Mouse (Mus musculus): ENCODE results near the gene Chit1. TPM values are rescaled to one million over a fixed set of nuclear protein-coding genes. Genes with fewer than 3 reads are reported as not detected.

Gene Chit1
- polyA plus RNA-seq, 1 experiment = not detected

DNA sequence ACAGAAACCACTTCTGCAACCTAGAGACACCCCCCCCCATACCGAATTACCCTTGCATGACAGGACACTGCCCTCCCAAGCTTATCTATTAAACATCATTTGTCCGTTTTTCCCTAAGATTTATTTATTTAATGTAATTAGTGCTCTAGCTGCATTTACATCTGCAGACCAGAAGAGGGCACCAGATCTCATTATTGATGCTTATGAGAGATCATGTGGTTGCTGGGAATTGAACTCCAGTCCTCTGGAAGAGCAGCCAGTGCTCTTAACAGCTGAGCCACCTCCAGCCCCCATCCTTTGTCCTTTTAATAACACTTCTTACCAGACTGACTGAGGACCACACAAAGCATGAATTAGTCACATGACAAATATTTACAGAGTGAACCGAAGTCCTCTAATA, 43.6 kb downstream of the Chit1 start:
- WGBS = 50% methylated on average over 3 of the region's 3 CpGs
- H3K36me3 ChIP-seq (ENCODE audit: control insufficient read depth, insufficient read depth, low read length) = no peaks in the 10 kb centered on the region
- H3K4me3 ChIP-seq (ENCODE audit: insufficient read depth, low read depth, low read length) = no peak overlapping the region
- no peak overlapping the region for H3K27ac ChIP-seq (ENCODE audit: insufficient read depth, low read depth, low read length)
- no peaks in the 10 kb centered on the region for H3K4me1 ChIP-seq (ENCODE audit: control insufficient read depth, insufficient read depth, low read length)
- TF ChIP-seq CTCF (conservative IDR thresholded peaks at IDR 0.05; ENCODE audit: insufficient read depth, insufficient read length, low read depth, low read length) = 0 out of 2 replicates have a peak, but pooled peaks have one; percentile 11
- no peak for TF ChIP-seq POLR2A (IDR thresholded peaks at IDR 0.05; ENCODE audit: low read depth, low read length)
- DNase-seq = no peak
- no peaks in the 10 kb centered on the region for H3K27me3 ChIP-seq (replicated peaks; ENCODE audit: control insufficient read depth, insufficient read depth, low read length)

DNA sequence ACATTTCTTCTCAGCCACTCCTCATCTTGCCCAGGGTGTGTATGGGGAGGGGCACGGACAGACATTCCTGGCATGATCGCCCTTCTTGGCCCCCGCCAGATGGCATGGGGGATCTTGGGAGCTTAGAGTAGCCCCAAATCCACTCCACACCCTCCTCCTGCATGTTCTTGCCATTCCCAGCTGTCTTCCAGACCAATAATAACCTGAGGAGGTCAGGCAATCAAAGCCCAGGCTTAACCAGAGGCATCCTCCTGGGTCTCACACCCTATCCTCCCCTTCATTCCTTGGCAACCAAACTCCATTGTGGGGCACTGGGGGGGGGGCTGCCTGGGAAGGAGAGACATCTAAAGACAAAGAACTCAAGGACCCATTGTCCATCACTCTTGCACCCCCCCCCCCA, 49.4 kb downstream of the Chit1 start:
- H3K27me3 ChIP-seq (replicated peaks; ENCODE audit: control insufficient read depth, insufficient read depth, low read length) = no peaks in the 10 kb centered on the region
- DNase-seq = no peak
- H3K27ac ChIP-seq (ENCODE audit: insufficient read depth, low read depth, low read length) = no peak overlapping the region
- 88% methylated on average over 3 of the region's 3 CpGs for WGBS
- H3K36me3 ChIP-seq (ENCODE audit: control insufficient read depth, insufficient read depth, low read length) = no peaks in the 10 kb centered on the region
- H3K4me1 ChIP-seq (ENCODE audit: control insufficient read depth, insufficient read depth, low read length) = no peaks in the 10 kb centered on the region
- no peak overlapping the region for H3K4me3 ChIP-seq (ENCODE audit: insufficient read depth, low read depth, low read length)
- no peak for TF ChIP-seq POLR2A (IDR thresholded peaks at IDR 0.05; ENCODE audit: low read depth, low read length)

DNA sequence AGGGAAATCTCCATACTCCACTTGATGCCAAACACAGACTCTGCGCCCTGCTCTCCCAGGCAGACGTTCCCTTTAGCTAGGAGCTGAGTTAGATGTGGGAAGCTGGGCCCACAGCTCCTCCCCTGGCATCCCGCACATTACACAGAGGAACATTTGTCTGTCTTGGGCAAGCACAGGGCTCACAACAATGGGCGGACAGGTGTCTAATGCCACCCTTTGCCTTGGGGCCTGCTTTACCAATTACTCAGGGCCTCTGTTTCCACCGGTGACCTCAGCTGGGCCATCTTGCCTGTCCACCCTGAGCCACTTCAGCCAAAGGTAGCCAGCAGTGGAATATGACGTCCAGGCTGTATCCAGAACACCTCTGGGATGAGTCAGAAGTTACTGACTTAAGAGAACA, 50.4 kb downstream of the Chit1 start:
- H3K36me3 ChIP-seq (ENCODE audit: control insufficient read depth, insufficient read depth, low read length) = no peaks in the 10 kb centered on the region
- TF ChIP-seq POLR2A (IDR thresholded peaks at IDR 0.05; ENCODE audit: low read depth, low read length) = no peak
- no peaks in the 10 kb centered on the region for H3K4me1 ChIP-seq (ENCODE audit: control insufficient read depth, insufficient read depth, low read length)
- 84% methylated on average over 6 of the region's 6 CpGs for WGBS
- DNase-seq = no peak
- H3K27me3 ChIP-seq (replicated peaks; ENCODE audit: control insufficient read depth, insufficient read depth, low read length) = no peaks in the 10 kb centered on the region
- no peak overlapping the region for H3K27ac ChIP-seq (ENCODE audit: insufficient read depth, low read depth, low read length)
- H3K4me3 ChIP-seq (ENCODE audit: insufficient read depth, low read depth, low read length) = no peak overlapping the region

DNA sequence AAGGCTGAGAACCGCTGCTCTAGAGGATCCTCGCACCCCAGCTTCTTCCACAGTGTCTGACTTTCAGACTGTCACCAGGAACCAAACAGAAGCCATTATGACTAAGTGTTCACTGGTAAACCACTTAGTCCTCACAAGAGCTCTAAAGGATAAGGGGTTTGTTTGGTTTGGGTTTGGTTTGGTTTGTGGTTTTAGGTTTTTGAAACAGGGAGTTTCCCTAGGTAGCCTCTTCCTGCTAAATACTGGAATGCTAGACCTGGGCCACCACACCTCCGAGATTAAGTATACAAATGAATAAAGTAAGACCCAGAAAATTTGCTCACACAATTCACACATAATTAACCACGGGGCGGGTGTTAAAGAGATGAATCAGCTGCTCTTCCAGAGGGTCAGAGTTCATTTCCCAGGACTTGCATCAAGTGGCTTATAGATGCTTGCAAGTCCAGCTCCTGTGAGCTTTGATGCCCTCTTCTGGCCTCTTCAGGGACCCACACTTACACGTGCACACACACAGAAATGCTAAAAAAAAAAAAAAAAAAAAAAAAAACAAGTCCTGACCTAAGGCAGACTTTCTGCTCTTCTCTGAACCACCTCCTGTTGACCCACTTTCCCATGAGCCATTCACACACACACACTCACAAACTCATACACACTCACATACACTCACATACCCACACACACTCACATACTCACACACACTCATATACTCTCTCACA, 51.6 kb downstream of the Chit1 start:
- Histone ChIP-seq H3K4me3 (ENCODE audit: insufficient read depth, low read depth, low read length) (no peak overlapping the region), H3K36me3 (ENCODE audit: control insufficient read depth, insufficient read depth, low read length) (no peaks in the 10 kb centered on the region), H3K27me3 (replicated peaks; ENCODE audit: control insufficient read depth, insufficient read depth, low read length) (no peaks in the 10 kb centered on the region), H3K27ac (ENCODE audit: insufficient read depth, low read depth, low read length) (no peak overlapping the region), H3K4me1 (ENCODE audit: control insufficient read depth, insufficient read depth, low read length) (no peaks in the 10 kb centered on the region)
- TF ChIP-seq POLR2A (IDR thresholded peaks at IDR 0.05; ENCODE audit: low read depth, low read length) = no peak
- no peak for TF ChIP-seq CTCF (conservative IDR thresholded peaks at IDR 0.05; ENCODE audit: insufficient read depth, insufficient read length, low read depth, low read length)
- DNase-seq = peak; percentile 14
- WGBS = 72% methylated on average over 6 of the region's 6 CpGs

DNA sequence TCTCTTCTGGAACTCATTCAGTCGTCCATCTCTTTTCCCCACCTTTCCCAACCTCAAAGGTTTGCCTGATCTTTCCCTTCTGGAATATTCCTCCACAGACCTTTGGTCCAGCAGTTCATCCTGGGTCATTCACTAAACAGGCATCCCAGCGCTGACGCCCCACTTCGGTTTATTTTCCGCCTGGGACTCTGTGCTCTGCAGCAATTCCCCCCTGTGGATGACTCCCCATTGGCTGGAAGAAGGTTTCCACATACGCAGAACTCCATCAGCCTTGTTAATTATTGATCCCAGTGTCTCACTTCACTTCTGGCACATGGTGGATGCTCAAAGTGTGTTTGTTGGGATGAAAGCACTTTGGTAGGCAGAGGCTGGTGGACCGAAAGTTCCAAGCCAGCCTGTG, 52.4 kb downstream of the Chit1 start:
- no peaks in the 10 kb centered on the region for H3K36me3 ChIP-seq (ENCODE audit: control insufficient read depth, insufficient read depth, low read length)
- 54% methylated on average over 7 of the region's 7 CpGs for WGBS
- H3K27ac ChIP-seq (ENCODE audit: insufficient read depth, low read depth, low read length) = no peak overlapping the region
- peak; percentile 34 for DNase-seq
- no peaks in the 10 kb centered on the region for H3K4me1 ChIP-seq (ENCODE audit: control insufficient read depth, insufficient read depth, low read length)
- TF ChIP-seq POLR2A (IDR thresholded peaks at IDR 0.05; ENCODE audit: low read depth, low read length) = no peak
- TF ChIP-seq CTCF (conservative IDR thresholded peaks at IDR 0.05; ENCODE audit: insufficient read depth, insufficient read length, low read depth, low read length) = no peak
- no peak overlapping the region for H3K4me3 ChIP-seq (ENCODE audit: insufficient read depth, low read depth, low read length)
- H3K27me3 ChIP-seq (replicated peaks; ENCODE audit: control insufficient read depth, insufficient read depth, low read length) = no peaks in the 10 kb centered on the region

DNA sequence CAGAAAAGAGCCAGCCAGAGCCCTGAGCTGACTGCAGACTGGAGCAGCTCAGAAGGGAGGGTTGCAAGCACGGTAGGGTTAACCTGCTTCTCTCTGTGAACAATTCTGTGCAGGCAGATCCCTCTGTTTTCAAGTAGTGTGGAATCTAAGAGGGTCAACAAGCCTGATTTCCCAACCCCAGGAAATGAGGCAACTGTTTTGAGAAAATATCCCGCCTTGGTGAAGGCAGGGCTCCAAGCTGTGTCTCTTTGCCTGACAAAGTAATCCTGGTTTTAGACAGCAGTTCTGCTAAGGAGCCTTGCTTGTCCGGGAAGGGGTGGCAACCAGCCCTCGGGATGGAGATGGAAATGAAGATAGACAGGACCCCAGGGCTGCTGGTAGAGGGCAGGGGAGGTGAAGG, 53.4 kb downstream of the Chit1 start:
- H3K4me3 ChIP-seq (ENCODE audit: insufficient read depth, low read depth, low read length) = no peak overlapping the region
- no peak for DNase-seq
- no peaks in the 10 kb centered on the region for H3K36me3 ChIP-seq (ENCODE audit: control insufficient read depth, insufficient read depth, low read length)
- H3K27me3 ChIP-seq (replicated peaks; ENCODE audit: control insufficient read depth, insufficient read depth, low read length) = no peaks in the 10 kb centered on the region
- 65% methylated on average over 4 of the region's 4 CpGs for WGBS
- no peaks in the 10 kb centered on the region for H3K4me1 ChIP-seq (ENCODE audit: control insufficient read depth, insufficient read depth, low read length)
- no peak overlapping the region for H3K27ac ChIP-seq (ENCODE audit: insufficient read depth, low read depth, low read length)
- no peak for TF ChIP-seq POLR2A (IDR thresholded peaks at IDR 0.05; ENCODE audit: low read depth, low read length)
- TF ChIP-seq CTCF (conservative IDR thresholded peaks at IDR 0.05; ENCODE audit: insufficient read depth, insufficient read length, low read depth, low read length) = no peak

DNA sequence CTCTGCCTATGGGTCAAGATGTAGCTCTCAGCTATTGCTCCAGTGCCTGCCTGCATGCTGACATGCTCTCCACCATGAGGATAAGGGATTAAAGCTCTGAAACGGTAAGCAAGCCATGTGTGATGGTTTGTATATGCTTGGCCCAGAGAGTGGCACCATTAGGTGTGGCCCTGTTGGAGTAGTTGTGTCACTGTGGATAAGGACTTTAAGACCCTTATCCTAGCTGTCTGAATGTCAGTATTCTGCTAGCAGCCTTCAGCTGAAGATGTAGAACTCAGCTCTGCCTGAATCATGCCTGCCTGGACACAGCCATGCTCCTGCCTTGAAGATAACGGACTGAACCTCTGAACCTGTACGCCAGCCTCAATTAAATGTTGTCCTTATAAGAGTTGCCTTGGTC, 55.5 kb downstream of the Chit1 start:
- Histone ChIP-seq H3K4me3 (ENCODE audit: insufficient read depth, low read depth, low read length) (no peak overlapping the region), H3K27ac (ENCODE audit: insufficient read depth, low read depth, low read length) (no peak overlapping the region), H3K27me3 (replicated peaks; ENCODE audit: control insufficient read depth, insufficient read depth, low read length) (no peaks in the 10 kb centered on the region), H3K4me1 (ENCODE audit: control insufficient read depth, insufficient read depth, low read length) (no peaks in the 10 kb centered on the region), H3K36me3 (ENCODE audit: control insufficient read depth, insufficient read depth, low read length) (no peaks in the 10 kb centered on the region)
- WGBS = 92% methylated on average over 3 of the region's 3 CpGs
- TF ChIP-seq POLR2A (IDR thresholded peaks at IDR 0.05; ENCODE audit: low read depth, low read length) = no peak
- TF ChIP-seq CTCF (conservative IDR thresholded peaks at IDR 0.05; ENCODE audit: insufficient read depth, insufficient read length, low read depth, low read length) = no peak
- DNase-seq = no peak

All from kidney, adult 2 months (tissue).